Mouse (Mus musculus): ENCODE measurements at regions not wholly inside any gene's neighbourhood (a gene's known extent, or its start where the extent isn't known, plus 50 kb on each side); places are given as distances from the start of the nearest gene placed in this dataset.

DNA sequence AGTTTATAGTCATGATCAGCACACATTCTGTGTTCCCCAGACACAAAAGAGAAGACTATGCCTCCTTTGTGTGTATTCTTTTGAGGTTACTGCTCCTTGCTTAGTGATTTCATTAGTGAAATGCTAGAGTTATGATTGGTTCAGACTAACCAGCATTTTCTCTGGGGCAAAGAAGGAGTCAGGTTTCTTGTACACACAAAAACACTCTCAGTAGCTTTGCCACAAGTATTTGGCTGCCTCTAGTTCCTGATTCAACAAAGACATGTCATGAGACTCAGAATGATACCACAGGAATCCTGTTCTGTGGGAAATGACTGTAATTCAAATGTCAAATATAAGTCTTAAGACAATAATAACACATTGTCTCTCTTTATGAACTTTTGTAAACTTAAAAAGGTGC lies 86.9 kb downstream of the Alx1 start:
- no peak for DNase-seq (ENCODE audit: low spot score in 2 of 2)
- intact Hi-C loops (cut with DNase I) = no loop called here

DNA sequence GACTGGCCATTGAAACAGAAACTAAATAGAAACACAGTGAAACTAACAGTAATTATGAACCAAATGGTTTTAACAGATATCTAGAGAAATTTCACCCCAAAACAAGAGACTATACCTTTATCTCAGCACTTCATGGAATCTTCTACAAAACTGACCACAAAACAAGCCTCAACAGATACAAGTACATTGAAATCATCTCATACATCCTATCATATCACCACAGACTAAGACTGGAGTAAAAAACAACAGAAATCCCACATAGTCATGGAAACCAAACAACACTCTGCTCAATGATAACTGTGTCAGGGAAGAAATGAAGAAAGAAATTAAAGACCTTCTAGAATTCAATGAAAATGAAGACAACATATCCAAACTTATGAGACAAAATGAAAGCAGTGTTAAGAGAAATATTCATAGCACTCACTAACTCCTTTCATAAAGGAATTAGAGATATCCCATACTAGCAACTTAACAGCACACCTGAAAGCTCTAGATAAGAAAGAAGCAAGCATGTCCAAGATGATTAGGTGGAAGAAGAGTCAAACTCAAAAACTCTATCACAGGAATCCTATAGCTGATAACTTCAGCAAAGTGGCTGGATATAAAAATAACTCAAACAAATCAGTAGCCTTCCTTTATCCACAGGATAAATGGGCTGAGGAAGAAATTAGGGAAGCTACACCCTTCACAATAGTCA lies 89.0 kb downstream of the Alx1 start:
- DNase-seq (ENCODE audit: low spot score in 2 of 2) = no peak
- intact Hi-C loops (cut with DNase I) = no loop called here

DNA sequence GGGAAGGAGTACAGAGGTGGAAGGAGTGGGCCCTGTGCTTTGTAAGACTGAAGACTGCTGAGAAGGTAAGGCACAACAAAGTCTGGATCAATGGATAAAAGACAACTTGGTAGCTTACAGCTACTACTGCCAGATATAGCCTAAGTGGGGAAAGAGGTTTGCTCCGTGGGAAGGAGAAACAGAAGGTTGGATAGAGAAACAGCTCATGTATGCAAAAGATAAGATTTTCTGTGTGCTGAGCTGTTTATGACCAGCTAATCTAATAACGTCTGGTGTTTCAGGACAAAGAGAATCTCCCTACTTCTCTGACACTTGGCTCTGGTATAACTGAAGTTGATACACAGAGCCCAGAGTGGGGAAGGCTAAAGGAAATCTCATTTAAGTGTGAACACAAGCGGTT lies 98.6 kb downstream of the Alx1 start:
- intact Hi-C loops (cut with DNase I) = no loop called here
- DNase-seq (ENCODE audit: low spot score in 2 of 2) = no peak

DNA sequence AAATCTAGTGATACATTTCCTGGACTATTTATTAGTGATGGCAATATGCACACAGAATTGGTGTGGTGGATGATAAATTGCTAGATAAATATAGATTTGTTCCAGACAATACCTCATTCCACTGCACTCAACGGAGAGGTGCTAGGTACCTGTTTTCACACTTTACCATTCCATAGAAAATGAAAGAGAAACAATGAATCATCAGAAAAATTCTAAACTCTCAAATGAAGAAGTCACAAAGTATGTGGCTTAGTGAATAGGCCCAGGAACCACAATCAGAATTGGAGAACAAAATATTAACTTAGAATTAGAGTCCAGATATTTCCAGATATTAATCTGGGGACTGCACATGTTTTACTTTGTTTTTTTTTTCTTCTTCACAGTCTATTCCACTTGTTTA lies 101.4 kb downstream of the Alx1 start:
- intact Hi-C loops (cut with DNase I) = no loop called here

DNA sequence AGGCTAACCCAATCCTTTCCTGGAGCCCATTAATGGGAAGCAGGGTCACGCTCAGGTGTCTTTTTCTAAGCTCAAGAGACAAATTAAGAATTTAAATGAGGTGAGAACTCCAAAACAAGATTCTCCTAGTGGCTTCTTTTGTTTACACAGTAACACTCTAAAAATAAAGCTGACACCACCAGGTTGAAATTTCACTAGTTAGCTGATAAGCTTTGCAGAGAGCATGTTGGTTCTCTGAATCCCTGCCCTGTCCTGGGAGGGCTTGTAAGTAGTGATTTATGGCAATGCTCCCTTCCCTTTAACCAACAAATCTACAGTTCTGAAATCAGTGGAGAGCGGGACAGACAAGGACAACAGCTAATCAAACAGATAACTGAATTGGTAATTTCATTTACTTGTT lies 132.6 kb downstream of the Alx1 start:
- intact Hi-C loops (cut with DNase I) = no loop called here
- DNase-seq (ENCODE audit: low spot score in 2 of 2) = no peak

More for the DNA sequence above, 101.4 kb downstream of the Alx1 start:
- no peak for DNase-seq (ENCODE audit: low spot score in 2 of 2)

DNA sequence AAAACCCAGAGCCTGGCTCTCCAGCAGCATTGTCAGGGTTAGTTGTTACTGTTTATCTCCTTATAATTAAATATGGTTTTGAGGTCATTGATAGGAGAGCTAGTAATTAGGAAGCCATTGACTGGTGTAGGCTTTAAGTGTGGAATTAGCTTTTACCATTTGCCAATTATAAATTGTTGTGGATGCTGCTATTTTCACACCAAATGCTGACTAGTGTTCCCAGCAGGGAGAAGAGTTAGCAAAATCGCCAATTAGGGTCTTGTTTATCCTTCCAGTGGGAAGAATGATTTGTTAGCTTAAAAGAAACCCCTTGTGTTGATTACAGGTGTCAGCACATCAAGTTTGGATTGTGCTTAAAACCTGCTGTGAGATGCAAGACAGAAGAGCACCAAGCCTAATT lies 134.1 kb downstream of the Alx1 start:
- no peak for DNase-seq (ENCODE audit: low spot score in 2 of 2)
- intact Hi-C loops (cut with DNase I) = no loop called here

DNA sequence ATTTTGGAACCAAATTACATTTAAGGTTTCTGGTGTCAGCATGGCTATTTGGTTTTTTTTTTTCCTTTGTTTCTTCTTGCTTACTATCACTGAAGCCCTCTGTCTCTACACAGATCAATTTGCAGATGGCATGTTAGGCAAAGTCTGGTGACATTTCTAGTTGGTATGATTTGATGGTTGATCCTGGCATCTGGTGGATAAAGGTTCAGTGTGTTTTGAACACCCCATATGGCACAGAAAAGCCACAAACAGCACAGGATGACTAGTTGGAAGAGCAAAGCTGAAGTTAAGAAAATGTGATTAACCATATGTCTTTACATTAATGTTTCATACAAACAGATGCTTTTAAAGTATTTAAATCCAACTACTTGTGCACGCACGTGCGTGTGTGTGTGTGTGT lies 137.6 kb downstream of the Alx1 start:
- intact Hi-C loops (cut with DNase I) = no loop called here
- DNase-seq (ENCODE audit: low spot score in 2 of 2) = no peak

DNA sequence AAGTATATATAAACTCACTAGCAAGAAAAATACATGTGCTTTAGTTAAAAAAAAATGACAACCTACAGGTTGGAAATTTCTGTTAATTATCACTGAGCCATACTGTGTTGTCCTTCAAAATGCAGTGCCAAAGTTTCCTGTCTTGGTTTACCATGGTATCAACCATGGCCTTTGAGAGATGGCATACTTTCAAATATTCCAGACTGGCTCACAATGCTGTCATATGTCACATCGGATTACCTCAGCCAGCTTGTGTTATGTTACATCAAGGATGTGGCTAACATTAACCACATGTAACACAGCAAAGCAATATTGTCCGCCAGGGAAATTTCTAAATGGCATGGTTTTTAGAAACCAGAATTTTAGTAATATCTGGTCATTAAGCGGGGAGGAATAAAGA lies 140.3 kb downstream of the Alx1 start:
- no peak for DNase-seq (ENCODE audit: low spot score in 2 of 2)
- intact Hi-C loops (cut with DNase I) = no loop called here

DNA sequence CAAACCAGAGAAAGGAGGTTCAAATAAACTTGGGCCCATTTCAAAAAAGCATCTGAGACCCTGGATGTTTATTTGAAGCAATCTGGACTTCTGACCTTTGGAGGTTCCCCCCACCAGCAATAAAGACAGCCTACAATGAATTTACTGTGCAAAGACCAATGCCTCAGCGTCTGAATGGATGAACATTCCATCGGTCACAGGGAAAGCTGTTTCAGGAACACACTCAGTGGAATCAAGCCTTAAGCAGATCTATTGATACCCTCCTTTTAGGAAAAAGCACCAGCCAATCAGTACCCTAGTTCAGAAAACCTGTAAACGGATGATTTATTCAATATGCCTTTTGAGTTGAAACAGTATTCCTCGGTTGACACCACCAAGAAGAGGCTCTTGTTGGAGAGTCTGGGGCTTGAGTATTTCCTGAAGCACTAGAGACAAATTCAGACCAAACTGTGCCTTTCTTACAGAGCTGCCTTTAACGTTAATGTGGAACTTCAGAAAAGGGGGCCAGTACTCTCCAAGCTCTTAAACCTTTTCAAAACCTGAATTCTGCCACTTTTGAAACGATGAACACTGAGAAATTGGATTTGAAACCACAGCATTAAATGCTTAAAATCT lies 148.1 kb downstream of the Alx1 start:
- no peak for DNase-seq (ENCODE audit: low spot score in 2 of 2)
- intact Hi-C loops (cut with DNase I) = no loop called here

DNA sequence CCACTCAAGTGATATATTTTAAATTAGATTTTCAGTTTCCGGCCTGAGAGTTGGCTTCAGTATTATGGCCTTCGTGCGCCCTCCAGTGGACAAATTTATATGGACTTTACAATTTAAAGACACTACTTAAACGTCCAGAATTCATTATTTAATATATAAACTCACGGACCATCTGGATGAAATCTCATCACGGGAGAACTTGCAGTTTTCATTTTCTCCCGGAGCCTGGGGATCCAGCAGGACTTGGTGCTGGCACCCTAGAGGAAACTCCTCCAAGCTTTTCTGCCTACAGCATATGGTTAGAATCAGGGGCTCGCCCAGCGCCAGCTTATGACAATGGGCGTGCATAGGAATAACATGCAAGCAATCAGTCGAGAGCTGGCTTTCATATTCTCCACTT lies 152.0 kb downstream of the Alx1 start:
- intact Hi-C loops (cut with DNase I) = no loop called here
- peak; percentile 5 to 8 for DNase-seq (ENCODE audit: low spot score in 2 of 2)

DNA sequence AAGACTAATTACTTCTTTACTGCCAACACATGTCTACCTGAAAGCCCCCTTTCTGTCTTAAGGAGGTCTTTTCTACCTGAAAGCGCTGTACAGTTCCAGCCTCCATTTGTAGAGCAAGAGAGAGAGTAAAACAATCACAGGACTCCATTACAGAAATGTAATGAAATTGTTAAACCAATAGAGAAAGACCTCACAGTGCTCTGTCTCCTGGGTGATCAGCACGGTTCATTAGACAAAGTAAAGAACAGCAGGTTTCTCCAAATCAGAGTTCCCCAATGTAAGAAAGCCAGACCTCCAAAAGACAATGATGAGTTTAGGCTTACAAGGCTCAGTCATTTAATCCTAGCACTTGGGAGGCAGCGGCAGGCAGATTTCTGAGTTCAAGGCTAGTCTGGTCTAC lies 153.1 kb downstream of the Alx1 start:
- intact Hi-C loops (cut with DNase I) = no loop called here

DNA sequence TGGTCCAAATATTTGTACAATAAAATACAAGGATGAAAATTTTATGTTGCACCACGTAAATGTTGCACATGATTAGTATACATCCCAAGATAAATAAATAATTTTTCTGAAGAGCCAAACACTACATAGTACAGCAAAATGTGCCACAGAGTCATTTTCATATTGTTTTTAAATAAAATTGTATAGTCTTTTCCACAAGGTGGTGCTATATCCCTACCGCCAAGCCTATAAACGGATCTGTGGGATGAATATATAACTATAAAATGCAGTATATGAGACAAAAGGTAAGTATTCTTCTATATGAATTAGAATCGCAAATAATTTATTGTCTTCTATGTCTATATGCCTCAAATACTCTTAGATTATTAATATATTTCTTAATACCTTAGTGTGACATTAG lies 163.1 kb downstream of the Alx1 start:
- intact Hi-C loops (cut with DNase I) = loop anchor here (5.0 kb wide), 2 partner anchors 275 to 330 kb away; no protein-coding TSS in a partner anchor

More for the DNA sequence above, 153.1 kb downstream of the Alx1 start:
- no peak for DNase-seq (ENCODE audit: low spot score in 2 of 2)

DNA sequence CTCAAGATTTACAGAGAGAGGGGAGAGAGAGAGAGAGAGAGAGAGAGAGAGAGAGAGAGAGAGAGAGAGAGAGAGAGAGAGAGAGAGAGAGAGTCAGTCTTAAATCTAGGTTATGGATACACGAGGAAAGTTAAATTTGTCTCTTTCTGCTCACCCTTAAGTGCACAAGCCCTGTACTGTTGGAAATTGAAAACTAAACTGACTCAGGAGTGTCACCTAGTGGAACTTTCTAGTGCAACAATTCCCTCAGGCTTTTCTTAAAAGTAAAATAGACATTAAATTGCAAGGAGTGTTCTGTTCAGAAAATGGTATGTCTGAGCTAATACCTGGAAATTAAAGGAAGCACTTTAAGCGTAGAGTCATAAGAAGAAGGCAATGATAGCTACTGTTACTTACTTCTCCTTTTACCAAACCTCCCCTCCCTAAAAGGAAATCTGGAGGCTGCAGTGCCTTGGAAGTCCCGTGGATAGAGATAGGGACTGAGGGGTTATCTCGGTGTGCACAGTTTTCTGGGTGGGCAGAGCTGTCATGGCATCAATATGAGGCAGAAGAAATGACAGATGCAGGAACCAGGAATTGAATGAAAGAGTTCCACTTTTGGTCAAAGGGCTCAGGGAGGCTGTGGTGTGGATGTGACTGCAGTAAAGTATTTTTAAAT lies 193.3 kb downstream of the Alx1 start:
- intact Hi-C loops (cut with DNase I) = no loop called here
- no peak for DNase-seq (ENCODE audit: low spot score in 2 of 2)

More for the DNA sequence above, 163.1 kb downstream of the Alx1 start:
- DNase-seq (ENCODE audit: low spot score in 2 of 2) = no peak

DNA sequence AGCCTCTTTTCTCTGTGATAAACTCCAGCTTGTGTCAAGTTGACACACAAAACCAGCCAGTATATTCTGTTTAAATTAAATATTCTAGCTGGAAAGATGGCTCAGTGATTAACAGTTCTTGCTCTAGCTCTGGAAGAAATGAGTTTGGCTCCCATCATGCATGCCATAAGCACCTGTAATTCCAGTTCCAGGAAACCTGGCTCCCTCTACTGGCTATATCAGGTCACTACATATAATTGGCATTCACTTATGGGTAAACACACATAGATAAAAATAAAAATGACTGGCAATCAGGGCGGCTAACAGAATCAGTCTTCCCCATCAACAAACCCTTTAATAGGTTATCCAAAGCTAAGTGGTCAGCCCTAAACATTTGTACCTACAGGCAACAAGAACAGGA lies 194.2 kb downstream of the Alx1 start:
- intact Hi-C loops (cut with DNase I) = no loop called here
- no peak for DNase-seq (ENCODE audit: low spot score in 2 of 2)

DNA sequence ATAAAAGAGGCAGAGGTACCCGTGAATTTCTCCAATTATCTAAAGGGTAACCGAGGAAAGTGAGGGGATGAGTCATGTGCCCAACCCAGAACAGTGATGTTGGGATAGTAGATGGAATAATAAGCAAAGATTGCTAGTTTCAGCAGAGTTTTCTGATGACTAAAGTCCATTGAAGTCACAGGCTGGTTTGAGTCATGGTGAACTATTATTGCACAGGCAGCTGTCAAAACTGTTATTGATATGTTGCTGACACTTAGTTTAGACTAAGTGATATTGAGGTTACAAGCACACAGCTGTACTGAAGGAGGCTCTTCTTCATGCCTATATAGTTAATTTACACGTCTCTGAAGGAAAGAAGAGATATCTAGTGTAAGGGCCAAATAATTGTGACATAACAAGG lies 200.4 kb downstream of the Alx1 start:
- no peak for DNase-seq (ENCODE audit: low spot score in 2 of 2)
- intact Hi-C loops (cut with DNase I) = no loop called here

DNA sequence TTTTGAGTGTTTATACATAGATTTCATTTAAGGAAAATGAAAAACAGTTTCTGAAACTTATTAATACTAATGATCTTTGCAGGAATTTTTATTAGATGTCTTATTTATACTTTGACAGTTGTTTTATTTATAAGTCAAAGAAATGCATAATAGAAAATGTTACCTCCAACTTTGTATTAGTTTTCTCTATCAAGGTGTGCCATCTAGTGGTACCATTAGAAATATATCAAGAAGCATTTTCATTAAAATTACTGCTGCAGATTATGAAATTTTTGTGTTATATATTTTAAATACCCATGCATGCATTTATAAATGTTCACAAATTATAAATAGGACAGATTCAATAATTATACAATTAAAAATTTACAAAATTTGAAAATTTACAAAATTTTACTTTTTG lies 206.6 kb downstream of the Alx1 start:
- intact Hi-C loops (cut with DNase I) = loop anchor here (5.0 kb wide), 1 partner anchor 331 kb away; the partner anchor contains the start of gene Nts
- no peak for DNase-seq (ENCODE audit: low spot score in 2 of 2)

DNA sequence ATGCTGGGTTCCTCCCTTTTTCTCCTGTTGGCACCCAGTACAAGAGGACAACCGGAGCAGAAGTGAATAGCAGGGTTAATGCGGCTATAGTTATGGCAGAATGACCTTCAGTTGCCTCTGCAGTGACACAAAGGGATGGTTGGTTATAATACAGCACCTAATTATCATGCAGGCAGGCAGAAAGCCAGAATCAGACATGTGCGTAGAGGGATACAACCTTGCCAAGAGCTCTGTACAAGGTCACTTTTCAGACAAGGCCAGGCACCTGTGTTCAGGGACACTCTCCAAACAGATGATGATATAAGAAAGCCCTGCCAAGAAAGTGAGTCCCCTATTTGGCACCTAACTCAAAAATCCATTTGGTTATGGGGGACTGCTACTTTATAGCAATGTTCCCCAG lies 228.6 kb downstream of the Alx1 start:
- intact Hi-C loops (cut with DNase I) = no loop called here

DNA sequence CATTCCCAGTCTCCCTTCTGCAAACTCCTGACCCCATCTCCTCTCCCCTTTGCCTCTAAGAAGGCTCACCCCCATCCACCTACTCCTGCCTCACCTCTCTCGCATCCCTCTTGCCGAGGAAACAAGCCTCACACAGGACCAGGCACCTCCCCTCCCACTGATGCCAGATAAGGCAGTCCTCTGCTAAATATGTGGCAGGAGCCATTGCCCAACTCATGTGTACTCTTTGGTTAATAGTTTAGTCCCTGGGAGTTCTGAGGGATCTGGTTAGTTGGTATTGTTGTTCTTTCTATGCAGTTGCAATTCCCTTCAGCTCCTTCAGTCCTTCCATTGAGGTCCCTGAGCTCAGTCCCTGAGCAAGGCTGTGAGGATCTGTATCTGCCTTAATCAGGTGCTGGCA lies 250.8 kb downstream of the Alx1 start:
- intact Hi-C loops (cut with DNase I) = no loop called here

More for the DNA sequence above, 228.6 kb downstream of the Alx1 start:
- no peak for DNase-seq (ENCODE audit: low spot score in 2 of 2)

DNA sequence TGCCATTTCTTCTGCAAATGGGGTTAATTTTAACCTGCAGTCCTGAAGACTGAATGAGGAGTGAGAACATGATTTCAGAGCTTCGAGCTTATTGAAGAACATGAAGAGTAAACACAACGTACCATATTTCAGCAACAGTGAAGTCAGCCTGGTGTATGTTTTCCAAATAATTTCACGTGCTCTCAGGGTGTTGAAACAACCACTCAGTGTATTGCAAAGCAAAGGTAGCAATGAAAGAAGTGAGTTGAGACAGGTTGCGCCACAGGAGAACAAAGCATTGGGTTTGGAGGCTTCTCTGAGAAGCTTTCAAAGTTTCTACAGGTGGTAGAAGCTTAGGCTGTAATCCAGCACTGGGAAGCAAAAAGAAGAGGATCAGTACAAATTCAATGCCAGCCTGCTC lies 251.7 kb downstream of the Rassf9 start:
- intact Hi-C loops (cut with DNase I) = no loop called here
- DNase-seq (ENCODE audit: low spot score in 2 of 2) = no peak

More for the DNA sequence above, 250.8 kb downstream of the Alx1 start:
- no peak for DNase-seq (ENCODE audit: low spot score in 2 of 2)

DNA sequence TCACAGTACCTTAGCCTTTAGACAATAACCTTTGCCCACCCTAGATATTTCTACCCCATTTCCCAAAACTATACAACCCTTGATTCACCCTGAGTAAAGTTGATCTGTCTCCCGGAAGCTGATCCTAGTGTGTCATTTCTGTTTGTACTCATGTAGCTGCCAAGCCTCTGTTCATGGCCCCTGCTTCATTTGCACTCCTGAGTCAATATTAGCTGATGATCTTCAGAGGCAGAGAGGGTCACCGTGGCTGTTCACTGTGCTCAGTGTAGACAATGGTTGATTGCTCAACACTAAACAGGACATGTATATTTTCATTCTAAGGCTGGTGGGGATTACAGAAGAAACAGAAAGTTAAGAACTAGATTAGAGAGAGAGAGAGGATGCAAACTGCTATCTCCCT lies 250.4 kb downstream of the Rassf9 start:
- DNase-seq (ENCODE audit: low spot score in 2 of 2) = no peak
- intact Hi-C loops (cut with DNase I) = no loop called here

DNA sequence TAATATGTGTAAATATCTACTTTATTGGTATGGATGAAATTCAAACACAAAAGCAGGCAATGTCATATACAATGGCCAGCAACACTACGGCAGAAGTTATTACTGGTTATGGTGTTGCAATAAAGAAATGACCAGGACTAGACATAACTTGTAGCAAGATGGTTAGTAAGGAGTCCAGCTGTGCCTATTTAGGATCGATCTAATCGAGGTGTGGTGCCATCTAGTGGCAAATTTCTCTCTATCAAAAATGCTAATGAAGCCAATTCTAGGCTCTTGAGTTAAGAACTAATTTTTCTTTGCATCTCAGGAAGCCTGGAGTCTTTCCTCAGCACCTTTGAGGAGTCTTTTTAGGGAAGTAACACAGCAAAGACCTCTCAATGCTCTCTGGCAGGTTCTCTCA lies 223.2 kb downstream of the Rassf9 start:
- intact Hi-C loops (cut with DNase I) = loop anchor here (2.0 to 5.0 kb wide), 2 partner anchors 243 to 286 kb away; partner anchors contain the start of gene Nts
- DNase-seq (ENCODE audit: low spot score in 2 of 2) = peak in 1 of 2 experiments; percentile 6

Data from left cerebral cortex, postnatal 36 days (tissue).